13 mouse cellular contexts compared by ENCODE assay signal in genomic region chr17:27304842-27305241, GRCm38 (mm10).
DNase-seq lines count a peak whose midpoint lies in the region; ATAC-seq and TF ChIP-seq lines count a peak whose summit lies in the region.
"Had no signal": no experiment of that assay in that cellular context is flagged by ENCODE, and none has a peak within 500 bp of the region (broad histone marks: within the 10 kb centered on the region; RNA-seq: fewer than 3 reads in every experiment).

No protein-coding gene starts in this region.

- H3K4me2 ChIP-seq in forebrain, embryonic 13.5 days: peak overlapping the region; percentile 9; the same call in 1 of the 2 replicates
- no peak overlapping the region for H3K4me2 ChIP-seq in kidney, postnatal 0 days (ENCODE audit: low read length)
- H3K4me2 ChIP-seq: heart, embryonic 13.5 days; stomach, embryonic 15.5 days had no signal

- DNase-seq in kidney, adult 11 months: peak; percentile 72
- no peak for DNase-seq in kidney, adult 18-20 months
- peak; percentile 21 for DNase-seq in brain, adult 2 months (ENCODE audit: low read depth, low spot score)
- DNase-seq in kidney, postnatal 0 days (ENCODE audit: low spot score): peak; percentile 60
- no peak for DNase-seq in adrenal gland, postnatal 36 days
- no peak for DNase-seq in gastrocnemius, postnatal 4 days (ENCODE audit: low spot score in 2 of 2)
- DNase-seq: cerebellum, adult 18-20 months; gastrocnemius, postnatal 10 days; lung, adult 18-20 months had no signal

- WGBS in forebrain, embryonic 13.5 days: 61% methylated on average over 3 of the region's 3 CpGs
- 35% methylated on average over 3 of the region's 3 CpGs for WGBS in kidney, postnatal 0 days

- TF ChIP-seq CTCF in kidney, postnatal 0 days (IDR thresholded peaks at IDR 0.05; ENCODE audit: low read depth): no peak

- no peaks in the 10 kb centered on the region for H3K36me3 ChIP-seq in forebrain, embryonic 13.5 days (ENCODE audit: poor library complexity, severe bottlenecking)
- H3K36me3 ChIP-seq in kidney, postnatal 0 days (ENCODE audit: insufficient read depth, low read length): no peaks in the 10 kb centered on the region
- H3K36me3 ChIP-seq: heart, embryonic 13.5 days; stomach, embryonic 15.5 days had no signal

- no peaks in the 10 kb centered on the region for H3K9me3 ChIP-seq in forebrain, embryonic 13.5 days (replicated peaks)
- no peaks in the 10 kb centered on the region for H3K9me3 ChIP-seq in kidney, postnatal 0 days (replicated peaks; ENCODE audit: low read length)
- H3K9me3 ChIP-seq: heart, embryonic 13.5 days; stomach, embryonic 15.5 days had no signal

- ATAC-seq in forebrain, embryonic 13.5 days: no peak
- ATAC-seq in kidney, postnatal 0 days (replicated peaks; ENCODE audit: low FRiP score, low read depth): peak; percentile 88
- ATAC-seq in CD4-positive, CD25-positive, alpha-beta regulatory T cell, adult 4 months: no peak

- H3K27me3 ChIP-seq in forebrain, embryonic 13.5 days: no peaks in the 10 kb centered on the region
- no peaks in the 10 kb centered on the region for H3K27me3 ChIP-seq in kidney, postnatal 0 days (ENCODE audit: insufficient read depth, low read length)
- H3K27me3 ChIP-seq: stomach, embryonic 15.5 days had no signal

- H3K4me3 ChIP-seq in forebrain, embryonic 13.5 days: no peak overlapping the region
- H3K4me3 ChIP-seq in kidney, postnatal 0 days (replicated peaks; ENCODE audit: low read depth, low read length): no peak overlapping the region
- H3K4me3 ChIP-seq: heart, embryonic 13.5 days; stomach, embryonic 15.5 days had no signal

- H3K27ac ChIP-seq in forebrain, embryonic 13.5 days: no peak overlapping the region
- H3K27ac ChIP-seq in kidney, postnatal 0 days: peak overlapping the region; percentile 64; the same call in 1 of the 2 replicates
- H3K27ac ChIP-seq: heart, embryonic 13.5 days; stomach, embryonic 15.5 days had no signal

- H3K4me1 ChIP-seq in forebrain, embryonic 13.5 days: no peaks in the 10 kb centered on the region
- 0 out of 2 replicates have a peak, but pooled peaks cover 4% of the 10 kb centered on the region for H3K4me1 ChIP-seq in kidney, postnatal 0 days (replicated peaks; ENCODE audit: insufficient read depth, low read length)
- H3K4me1 ChIP-seq: stomach, embryonic 15.5 days had no signal

- H3K9ac ChIP-seq in forebrain, embryonic 13.5 days: no peak overlapping the region
- no peak overlapping the region for H3K9ac ChIP-seq in kidney, postnatal 0 days (ENCODE audit: low read depth, low read length)
- H3K9ac ChIP-seq: heart, embryonic 13.5 days; stomach, embryonic 15.5 days had no signal

Comparison
In these comparisons a context has a peak if more than half of its experiments do, and no peak if none do; other contexts are left out.
1. DNase-seq: peak in kidney, adult 11 months (single experiment), brain, adult 2 months (single experiment) and kidney, postnatal 0 days (single experiment); none in kidney, adult 18-20 months (single experiment), adrenal gland, postnatal 36 days (0 of 2) and gastrocnemius, postnatal 4 days (0 of 2).